8 mouse cellular contexts compared by ENCODE assay signal in genomic region chr3:93555878-93556254, GRCm38 (mm10). TPM values are rescaled to one million over a fixed set of nuclear protein-coding genes. Genes with fewer than 3 reads are reported as not detected.
DNase-seq lines count a peak whose midpoint lies in the region; ATAC-seq and TF ChIP-seq lines count a peak whose summit lies in the region.

No protein-coding gene starts in this region.

- peak; percentile 64 for TF ChIP-seq POLR2A in heart, adult 2 months (IDR thresholded peaks at IDR 0.05; ENCODE audit: insufficient read depth, low read depth, low read length)
- no peak for TF ChIP-seq POLR2A in kidney, adult 2 months (IDR thresholded peaks at IDR 0.05; ENCODE audit: low read depth, low read length)
- TF ChIP-seq POLR2A in olfactory bulb, adult 2 months (IDR thresholded peaks at IDR 0.05; ENCODE audit: insufficient read depth, low read depth, low read length), result no peak

- peak overlapping the region; percentile 96 for H3K27ac ChIP-seq in heart, adult 2 months
- H3K27ac ChIP-seq in kidney, adult 2 months (ENCODE audit: insufficient read depth, low read depth, low read length), result peak overlapping the region; percentile 95
- peak overlapping the region; percentile 86 for H3K27ac ChIP-seq in lung, embryonic 15.5 days
- peak overlapping the region; percentile 82 for H3K27ac ChIP-seq in olfactory bulb, adult 2 months (ENCODE audit: insufficient read depth, low read depth, low read length)

- peak; percentile 28; the same call in 1 of the 2 replicates for ATAC-seq in lung, embryonic 15.5 days (ENCODE audit: borderline replicate concordance, extremely low read depth, low FRiP score, low TSS enrichment)

- TF ChIP-seq EP300 in heart, adult 2 months (IDR thresholded peaks at IDR 0.05; ENCODE audit: insufficient read depth, low read depth, low read length), result peak; percentile 51; the same call in 1 of the 2 replicates

- peaks cover 29% of the 10 kb centered on the region for H3K36me3 ChIP-seq in heart, adult 2 months (ENCODE audit: control insufficient read depth, insufficient read depth, low read length)
- peaks cover under 1% of the 10 kb centered on the region; the same call in 1 of the 2 replicates for H3K36me3 ChIP-seq in kidney, adult 2 months (ENCODE audit: control insufficient read depth, insufficient read depth, low read length)
- 0 out of 2 replicates have a peak, but pooled peaks cover under 1% of the 10 kb centered on the region for H3K36me3 ChIP-seq in lung, embryonic 15.5 days

- H3K9me3 ChIP-seq in lung, embryonic 15.5 days, result no peaks in the 10 kb centered on the region

- peak overlapping the region; percentile 80 for H3K4me3 ChIP-seq in heart, adult 2 months
- H3K4me3 ChIP-seq in kidney, adult 2 months (ENCODE audit: insufficient read depth, low read depth, low read length), result peak overlapping the region; percentile 87
- H3K4me3 ChIP-seq in lung, embryonic 15.5 days, result peak overlapping the region; percentile 69
- H3K4me3 ChIP-seq in olfactory bulb, adult 2 months (ENCODE audit: insufficient read depth, low read depth, low read length), result peak overlapping the region; percentile 77

- H3K4me2 ChIP-seq in lung, embryonic 15.5 days, result peak overlapping the region; percentile 88

- peak overlapping the region; percentile 74 for H3K9ac ChIP-seq in heart, adult 2 months (ENCODE audit: low read depth, low read length)
- peak overlapping the region; percentile 70 for H3K9ac ChIP-seq in lung, embryonic 15.5 days

- H3K27me3 ChIP-seq in heart, adult 2 months (ENCODE audit: control insufficient read depth, insufficient read depth, low read length), result no peaks in the 10 kb centered on the region
- H3K27me3 ChIP-seq in kidney, adult 2 months (replicated peaks; ENCODE audit: control insufficient read depth, insufficient read depth, low read length), result no peaks in the 10 kb centered on the region
- no peaks in the 10 kb centered on the region for H3K27me3 ChIP-seq in lung, embryonic 15.5 days

- H3K4me1 ChIP-seq in heart, adult 2 months (ENCODE audit: control insufficient read depth, insufficient read depth, low read length), result peaks cover 24% of the 10 kb centered on the region
- H3K4me1 ChIP-seq in kidney, adult 2 months (ENCODE audit: control insufficient read depth, insufficient read depth, low read length), result peaks cover 15% of the 10 kb centered on the region; the same call in 1 of the 2 replicates
- peaks cover 24% of the 10 kb centered on the region for H3K4me1 ChIP-seq in lung, embryonic 15.5 days
- peaks cover 22% of the 10 kb centered on the region for H3K4me1 ChIP-seq in olfactory bulb, adult 2 months (ENCODE audit: control insufficient read depth, insufficient read depth, low read length)

- intact Hi-C loops in heart, adult 2 months (cut with DNase I), result loop anchor here (1.0 kb wide), 1 partner anchor 12 kb away; no protein-coding TSS in a partner anchor

- 36% methylated on average over 2 of the region's 2 CpGs for WGBS in heart, adult 2 months
- WGBS in kidney, adult 2 months, result 3% methylated on average over 2 of the region's 2 CpGs
- 19% methylated on average over 2 of the region's 2 CpGs for WGBS in lung, embryonic 15.5 days
- WGBS in olfactory bulb, adult 2 months, result 21% methylated on average over 2 of the region's 2 CpGs

- DNase-seq in right cerebral cortex, adult 18-20 months, result peak; percentile 17
- no peak for DNase-seq in right cerebral cortex, postnatal 14 days
- peak; percentile 36 for DNase-seq in embryo, embryonic 10 days (ENCODE audit: low spot score)
- DNase-seq in heart, adult 2 months, result peak; percentile 65 to 80
- peak; percentile 84 for DNase-seq in kidney, adult 2 months
- no peak for DNase-seq in natural killer cell, adult 2 months (ENCODE audit: low spot score in 2 of 2)

- H3K79me2 ChIP-seq in heart, adult 2 months (replicated peaks; ENCODE audit: control insufficient read depth, insufficient read depth, low read length), result no peaks in the 10 kb centered on the region; the same call in 1 of the 2 replicates

- TF ChIP-seq CTCF in heart, adult 2 months (IDR thresholded peaks at IDR 0.05), result no peak
- TF ChIP-seq CTCF in kidney, adult 2 months (conservative IDR thresholded peaks at IDR 0.05; ENCODE audit: insufficient read depth, insufficient read length, low read depth, low read length), result no peak
- TF ChIP-seq CTCF in olfactory bulb, adult 2 months (IDR thresholded peaks at IDR 0.05; ENCODE audit: insufficient read depth, low read depth, low read length), result no peak

RNA-seq across cellular contexts. Expression of gene S100a10, which starts 1.0 kb away (rescaled TPM):
- 10 to 100 TPM; 70.5 to 93.9 TPM for total RNA-seq in heart, adult 2 months (2021)
- polyA plus RNA-seq in heart, adult 2 months (2012; rRNA removed), result 41.9 and 47.3 TPM in 2 replicates
- polyA plus RNA-seq in kidney, adult 2 months (2012; rRNA removed), result 83.6 and 104 TPM in 2 replicates
- 277 and 280 TPM in 2 replicates for polyA plus RNA-seq in lung, embryonic 15.5 days (2015; fragmentation: Nextera tagmentation; extraction: Ambion mirVana)
- polyA plus RNA-seq in olfactory bulb, adult 2 months (2012; ENCODE audit: insufficient read depth, insufficient read length, low replicate concordance, missing spikeins), result not detected in 2 replicates

RNA-seq across cellular contexts. Expression of gene S100a11, which starts 35.6 kb away (rescaled TPM):
- 10 to 100 TPM; 72.5 to 73.7 TPM for total RNA-seq in heart, adult 2 months (2021)
- 89.9 and 99.1 TPM in 2 replicates for polyA plus RNA-seq in heart, adult 2 months (2012; rRNA removed)
- polyA plus RNA-seq in kidney, adult 2 months (2012; rRNA removed), result 183 and 285 TPM in 2 replicates
- 1,226 and 1,272 TPM in 2 replicates for polyA plus RNA-seq in lung, embryonic 15.5 days (2015; fragmentation: Nextera tagmentation; extraction: Ambion mirVana)
- polyA plus RNA-seq in olfactory bulb, adult 2 months (2012; ENCODE audit: insufficient read depth, insufficient read length, low replicate concordance, missing spikeins), result not detected in 2 replicates

Comparison
In these comparisons a context has a peak if more than half of its experiments do, and no peak if none do; other contexts are left out.
1. DNase-seq: peak in right cerebral cortex, adult 18-20 months (single experiment), embryo, embryonic 10 days (single experiment), heart, adult 2 months (2 of 2) and kidney, adult 2 months (single experiment); none in right cerebral cortex, postnatal 14 days (single experiment) and natural killer cell, adult 2 months (0 of 2).
2. Peak in every context shown above with its lines, with median percentiles within 50 percentile points of each other: H3K27ac ChIP-seq and H3K4me3 ChIP-seq.